Mouse (Mus musculus): ENCODE measurements at regions not wholly inside any gene's neighbourhood (a gene's known extent, or its start where the extent isn't known, plus 50 kb on each side); places are given as distances from the start of the nearest gene placed in this dataset.

DNA sequence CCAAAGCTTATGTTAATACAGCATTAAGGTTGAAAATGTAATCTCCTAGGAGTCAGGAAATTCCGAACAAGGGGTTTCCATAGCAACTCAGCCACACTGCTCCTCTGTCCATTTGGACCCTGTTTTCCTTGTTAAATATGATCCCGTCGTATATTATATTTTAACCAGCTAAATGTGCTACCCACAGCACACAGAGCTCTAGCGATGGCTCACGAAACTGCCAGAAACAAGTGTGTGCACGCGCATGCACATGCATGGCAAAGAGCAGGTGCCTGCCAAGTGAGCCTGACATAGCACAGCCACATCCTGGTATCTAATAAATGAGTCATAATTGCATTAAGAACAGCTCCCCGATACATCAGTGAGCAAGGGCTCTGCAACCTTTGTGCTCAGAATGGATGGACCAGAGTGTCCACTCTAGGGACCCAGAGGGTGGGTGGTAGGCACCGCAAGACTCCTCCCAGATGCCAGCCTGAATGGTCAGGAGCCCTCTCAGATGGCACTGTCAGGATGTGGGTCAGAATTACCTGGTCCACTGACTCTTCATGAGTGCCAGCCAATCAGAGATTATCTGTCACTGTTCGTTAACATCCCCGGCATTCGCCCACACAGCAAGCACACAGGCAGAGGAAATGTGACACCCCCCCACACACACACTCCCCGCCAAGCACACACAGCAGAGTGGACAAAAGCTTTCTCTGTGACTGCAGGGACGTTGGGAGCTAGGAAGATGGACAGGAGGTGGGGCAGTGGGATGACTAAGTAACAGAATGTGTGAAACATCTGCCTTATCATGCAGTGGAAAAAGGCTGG lies 272.8 kb upstream of the Zmiz1 start:
- Histone ChIP-seq H3K4me1 (ENCODE audit: control insufficient read depth, insufficient read depth, low read length) (peaks cover 15% of the 10 kb centered on the region), H3K27ac (replicated peaks; ENCODE audit: low read depth, low read length) (no peak overlapping the region), H3K4me3 (ENCODE audit: low read depth, low read length) (no peak overlapping the region), H3K4me2 (ENCODE audit: low read depth, severe bottlenecking) (no peak overlapping the region), H3K36me3 (ENCODE audit: control insufficient read depth, insufficient read depth, low read length) (no peaks in the 10 kb centered on the region), H3K27me3 (ENCODE audit: control insufficient read depth, insufficient read depth, low read length) (no peaks in the 10 kb centered on the region), H3K9ac (ENCODE audit: low read length) (no peak overlapping the region), H3K9me3 (ENCODE audit: control insufficient read depth, low read length) (no peaks in the 10 kb centered on the region)
- no peak for DNase-seq (ENCODE audit: low spot score)
- ATAC-seq (ENCODE audit: insufficient number of reproducible peaks, low FRiP score, low TSS enrichment, low read depth) = no peak
- 58% methylated on average over 14 of the region's 14 CpGs for WGBS

GRCm38 (mm10) chr14:25187715-25188114 lies 271.3 kb upstream of the Zmiz1 start:
- no peak overlapping the region for H3K4me2 ChIP-seq (ENCODE audit: low read depth, severe bottlenecking)
- H3K36me3 ChIP-seq (ENCODE audit: control insufficient read depth, insufficient read depth, low read length) = no peaks in the 10 kb centered on the region
- H3K9me3 ChIP-seq (ENCODE audit: control insufficient read depth, low read length) = no peaks in the 10 kb centered on the region
- H3K4me3 ChIP-seq (ENCODE audit: low read depth, low read length) = no peak overlapping the region
- ATAC-seq (ENCODE audit: insufficient number of reproducible peaks, low FRiP score, low TSS enrichment, low read depth) (no peak), DNase-seq (ENCODE audit: low spot score) (no peak)
- H3K9ac ChIP-seq (ENCODE audit: low read length) = no peak overlapping the region
- H3K4me1 ChIP-seq (ENCODE audit: control insufficient read depth, insufficient read depth, low read length) = peaks cover 15% of the 10 kb centered on the region
- no peaks in the 10 kb centered on the region for H3K27me3 ChIP-seq (ENCODE audit: control insufficient read depth, insufficient read depth, low read length)
- 94% methylated on average over 5 of the region's 5 CpGs for WGBS
- H3K27ac ChIP-seq (replicated peaks; ENCODE audit: low read depth, low read length) = no peak overlapping the region

DNA sequence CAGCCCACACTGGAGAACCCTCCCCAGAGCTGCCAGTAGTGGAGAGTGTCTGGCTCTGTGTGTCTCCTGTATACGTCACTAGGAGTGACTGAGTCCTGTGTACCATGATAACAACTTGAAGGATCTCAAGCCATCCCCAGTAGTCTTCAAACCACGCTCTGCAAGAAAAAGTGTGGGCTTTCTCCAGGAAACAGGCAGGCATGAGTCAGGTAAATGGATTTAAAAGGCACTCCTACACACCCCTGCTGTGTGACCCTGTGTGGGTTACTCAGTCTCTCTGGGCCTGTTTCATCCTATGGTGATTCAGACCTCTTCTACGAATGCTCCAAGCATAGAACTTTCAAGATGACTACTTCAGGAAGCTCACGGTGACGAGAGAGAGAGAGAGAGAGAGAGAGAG lies 269.7 kb upstream of the Zmiz1 start:
- H3K9ac ChIP-seq (ENCODE audit: low read length) = no peak overlapping the region
- no peak overlapping the region for H3K27ac ChIP-seq (replicated peaks; ENCODE audit: low read depth, low read length)
- WGBS = 94% methylated on average over 5 of the region's 5 CpGs

GRCm38 (mm10) chr14:25190680-25191270 lies 268.2 kb upstream of the Zmiz1 start:
- DNase-seq (ENCODE audit: low spot score) = no peak
- H3K27me3 ChIP-seq (ENCODE audit: control insufficient read depth, insufficient read depth, low read length) = no peaks in the 10 kb centered on the region
- H3K4me1 ChIP-seq (ENCODE audit: control insufficient read depth, insufficient read depth, low read length) = peaks cover 18% of the 10 kb centered on the region
- H3K27ac ChIP-seq (replicated peaks; ENCODE audit: low read depth, low read length) = peak overlapping the region; percentile 42; the same call in 1 of the 2 replicates
- H3K9ac ChIP-seq (ENCODE audit: low read length) = no peak overlapping the region
- H3K4me2 ChIP-seq (ENCODE audit: low read depth, severe bottlenecking) = no peak overlapping the region
- WGBS = 90% methylated on average over 10 of the region's 10 CpGs
- H3K9me3 ChIP-seq (ENCODE audit: control insufficient read depth, low read length) = no peaks in the 10 kb centered on the region
- no peak overlapping the region for H3K4me3 ChIP-seq (ENCODE audit: low read depth, low read length)
- no peak for ATAC-seq (ENCODE audit: insufficient number of reproducible peaks, low FRiP score, low TSS enrichment, low read depth)
- no peaks in the 10 kb centered on the region for H3K36me3 ChIP-seq (ENCODE audit: control insufficient read depth, insufficient read depth, low read length)

More for the DNA sequence above, 269.7 kb upstream of the Zmiz1 start:
- Histone ChIP-seq H3K36me3 (ENCODE audit: control insufficient read depth, insufficient read depth, low read length) (no peaks in the 10 kb centered on the region), H3K4me3 (ENCODE audit: low read depth, low read length) (no peak overlapping the region), H3K4me1 (ENCODE audit: control insufficient read depth, insufficient read depth, low read length) (peaks cover 15% of the 10 kb centered on the region), H3K9me3 (ENCODE audit: control insufficient read depth, low read length) (no peaks in the 10 kb centered on the region), H3K27me3 (ENCODE audit: control insufficient read depth, insufficient read depth, low read length) (no peaks in the 10 kb centered on the region), H3K4me2 (ENCODE audit: low read depth, severe bottlenecking) (no peak overlapping the region)
- no peak for ATAC-seq (ENCODE audit: insufficient number of reproducible peaks, low FRiP score, low TSS enrichment, low read depth)
- no peak for DNase-seq (ENCODE audit: low spot score)

- Histone ChIP-seq H3K4me3 (ENCODE audit: low read depth, low read length) (no peak overlapping the region), H3K36me3 (ENCODE audit: control insufficient read depth, insufficient read depth, low read length) (no peaks in the 10 kb centered on the region), H3K27me3 (ENCODE audit: control insufficient read depth, insufficient read depth, low read length) (no peaks in the 10 kb centered on the region), H3K4me2 (ENCODE audit: low read depth, severe bottlenecking) (no peak overlapping the region), H3K4me1 (ENCODE audit: control insufficient read depth, insufficient read depth, low read length) (peaks cover 24% of the 10 kb centered on the region), H3K9me3 (ENCODE audit: control insufficient read depth, low read length) (no peaks in the 10 kb centered on the region), H3K9ac (ENCODE audit: low read length) (no peak overlapping the region), H3K27ac (replicated peaks; ENCODE audit: low read depth, low read length) (peak overlapping the region; percentile 39; the same call in 1 of the 2 replicates)
- WGBS = 43% methylated on average over 5 of the region's 5 CpGs
- ATAC-seq (ENCODE audit: insufficient number of reproducible peaks, low FRiP score, low TSS enrichment, low read depth) (peak; percentile 58), DNase-seq (ENCODE audit: low spot score) (peak; percentile 46)
Measured at GRCm38 (mm10) chr14:25196820-25197219, 262.2 kb upstream of the Zmiz1 start.

GRCm38 (mm10) chr14:25199900-25200299 lies 259.1 kb upstream of the Zmiz1 start:
- Histone ChIP-seq H3K4me1 (ENCODE audit: control insufficient read depth, insufficient read depth, low read length) (peaks cover 24% of the 10 kb centered on the region), H3K36me3 (ENCODE audit: control insufficient read depth, insufficient read depth, low read length) (no peaks in the 10 kb centered on the region), H3K4me2 (ENCODE audit: low read depth, severe bottlenecking) (no peak overlapping the region), H3K4me3 (ENCODE audit: low read depth, low read length) (no peak overlapping the region), H3K9me3 (ENCODE audit: control insufficient read depth, low read length) (no peaks in the 10 kb centered on the region), H3K27me3 (ENCODE audit: control insufficient read depth, insufficient read depth, low read length) (no peaks in the 10 kb centered on the region), H3K27ac (replicated peaks; ENCODE audit: low read depth, low read length) (0 out of 2 replicates have a peak overlapping the region, but pooled peaks have one; percentile 36), H3K9ac (ENCODE audit: low read length) (no peak overlapping the region)
- 88% methylated on average over 3 of the region's 3 CpGs for WGBS
- ATAC-seq (ENCODE audit: insufficient number of reproducible peaks, low FRiP score, low TSS enrichment, low read depth) (no peak), DNase-seq (ENCODE audit: low spot score) (no peak)

DNA sequence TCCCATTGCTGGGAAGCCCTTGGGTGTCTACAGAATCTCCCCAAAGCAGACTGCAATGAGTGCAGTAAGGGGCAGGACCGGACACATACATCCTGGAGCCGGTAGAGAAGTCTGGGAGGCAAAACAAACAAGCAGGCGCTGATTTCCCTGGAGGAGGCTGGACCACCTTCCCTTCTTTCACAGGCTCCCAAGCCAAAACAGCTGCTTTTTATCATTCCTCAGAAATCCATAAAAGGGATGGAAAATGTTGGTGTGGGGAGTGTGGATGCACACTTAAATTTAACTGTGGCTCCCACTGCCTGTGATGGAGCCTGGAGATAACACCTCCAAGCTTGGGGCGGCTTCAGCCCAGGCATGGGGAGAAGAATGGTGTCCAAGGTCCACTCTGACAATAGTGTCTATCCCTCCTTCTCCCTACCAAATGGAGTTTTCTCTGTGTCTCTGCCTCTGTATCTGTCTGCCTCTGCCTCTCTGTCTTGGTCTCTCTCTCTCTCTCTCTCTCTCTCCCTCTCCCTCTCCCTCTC lies 258.3 kb upstream of the Zmiz1 start:
- H3K9me3 ChIP-seq (ENCODE audit: control insufficient read depth, low read length) = no peaks in the 10 kb centered on the region
- no peaks in the 10 kb centered on the region for H3K36me3 ChIP-seq (ENCODE audit: control insufficient read depth, insufficient read depth, low read length)
- no peak overlapping the region for H3K9ac ChIP-seq (ENCODE audit: low read length)
- WGBS = 63% methylated on average over 4 of the region's 4 CpGs
- ATAC-seq (ENCODE audit: insufficient number of reproducible peaks, low FRiP score, low TSS enrichment, low read depth) = no peak
- H3K4me1 ChIP-seq (ENCODE audit: control insufficient read depth, insufficient read depth, low read length) = peaks cover 19% of the 10 kb centered on the region
- H3K4me3 ChIP-seq (ENCODE audit: low read depth, low read length) = no peak overlapping the region
- no peak for DNase-seq (ENCODE audit: low spot score)
- H3K27ac ChIP-seq (replicated peaks; ENCODE audit: low read depth, low read length) = no peak overlapping the region
- no peak overlapping the region for H3K4me2 ChIP-seq (ENCODE audit: low read depth, severe bottlenecking)
- H3K27me3 ChIP-seq (ENCODE audit: control insufficient read depth, insufficient read depth, low read length) = no peaks in the 10 kb centered on the region

DNA sequence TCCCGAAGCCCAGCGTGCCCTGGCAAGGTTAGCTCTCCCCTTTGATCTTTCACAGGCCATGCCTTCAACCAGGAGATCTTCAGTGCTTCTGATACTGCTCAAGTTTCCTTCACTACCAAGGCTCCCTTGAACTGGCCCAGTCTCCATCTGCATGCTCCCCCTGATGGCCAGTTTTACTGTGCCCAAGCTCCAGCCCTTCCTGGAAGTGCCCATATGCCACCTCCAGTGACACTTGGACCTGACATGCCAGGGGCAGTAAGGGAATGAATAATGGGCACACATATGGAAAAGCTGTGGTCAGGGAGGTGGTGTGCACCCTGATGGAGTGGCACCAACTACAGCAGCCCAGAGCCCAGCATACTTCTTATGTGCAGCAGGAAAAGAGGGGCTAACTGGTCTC lies 256.7 kb upstream of the Zmiz1 start:
- Histone ChIP-seq H3K36me3 (ENCODE audit: control insufficient read depth, insufficient read depth, low read length) (no peaks in the 10 kb centered on the region), H3K4me2 (ENCODE audit: low read depth, severe bottlenecking) (no peak overlapping the region), H3K27ac (replicated peaks; ENCODE audit: low read depth, low read length) (no peak overlapping the region), H3K9me3 (ENCODE audit: control insufficient read depth, low read length) (no peaks in the 10 kb centered on the region), H3K27me3 (ENCODE audit: control insufficient read depth, insufficient read depth, low read length) (no peaks in the 10 kb centered on the region), H3K9ac (ENCODE audit: low read length) (no peak overlapping the region), H3K4me3 (ENCODE audit: low read depth, low read length) (no peak overlapping the region), H3K4me1 (ENCODE audit: control insufficient read depth, insufficient read depth, low read length) (peaks cover 18% of the 10 kb centered on the region)
- WGBS = 78% methylated on average over 2 of the region's 2 CpGs
- ATAC-seq (ENCODE audit: insufficient number of reproducible peaks, low FRiP score, low TSS enrichment, low read depth) (no peak), DNase-seq (ENCODE audit: low spot score) (no peak)
